Mouse (Mus musculus) right cerebral cortex, adult 18-20 months (tissue): Measurements from ENCODE around the gene Eif2b1.
"Not testable (repeated sequence)": the region's sequence is repeated elsewhere in the genome, so short reads cannot be mapped to it uniquely, and the experiment has no call there.

Experiments
- DNase-seq: peaks from one replicate; pipeline ENCODE4 v3.0.0; 2022; ENCODE audit warnings: mixed read lengths

Eif2b1 gene

GRCm38 (mm10) chr5:124578633-124579317 is at the start of gene Eif2b1, which contains the start of gene Gtf2h3:
Gene Eif2b1, minus strand, starts transcription at chr5:124579131.
Gene Gtf2h3, plus strand, starts transcription at chr5:124579140.
- DNase-seq, result peak; percentile 95

DNA sequence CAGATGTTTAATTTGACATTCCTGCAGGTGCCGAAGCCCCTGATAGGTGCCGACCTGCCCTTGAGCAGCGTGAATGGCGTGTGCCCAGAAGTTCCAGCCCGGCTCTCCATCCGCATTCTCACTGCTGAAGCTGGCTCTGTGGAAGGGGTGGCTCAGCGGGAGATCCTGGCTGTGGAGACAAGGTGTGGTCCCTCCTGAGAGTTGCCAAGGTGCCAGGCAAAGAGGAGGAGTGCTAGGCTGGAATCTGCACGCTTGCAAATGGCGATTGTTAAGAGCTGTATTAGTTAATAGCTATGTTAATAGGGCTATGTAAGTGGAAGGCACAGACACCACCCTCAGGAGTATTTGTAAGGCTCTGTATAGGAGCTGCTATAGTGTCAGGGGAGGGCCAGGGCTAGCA is 45.4 kb upstream of the Eif2b1 start:
- no peak for DNase-seq

GRCm38 (mm10) chr5:124622890-124623289 is 44.0 kb upstream of the Eif2b1 start:
- DNase-seq, result no peak

DNA sequence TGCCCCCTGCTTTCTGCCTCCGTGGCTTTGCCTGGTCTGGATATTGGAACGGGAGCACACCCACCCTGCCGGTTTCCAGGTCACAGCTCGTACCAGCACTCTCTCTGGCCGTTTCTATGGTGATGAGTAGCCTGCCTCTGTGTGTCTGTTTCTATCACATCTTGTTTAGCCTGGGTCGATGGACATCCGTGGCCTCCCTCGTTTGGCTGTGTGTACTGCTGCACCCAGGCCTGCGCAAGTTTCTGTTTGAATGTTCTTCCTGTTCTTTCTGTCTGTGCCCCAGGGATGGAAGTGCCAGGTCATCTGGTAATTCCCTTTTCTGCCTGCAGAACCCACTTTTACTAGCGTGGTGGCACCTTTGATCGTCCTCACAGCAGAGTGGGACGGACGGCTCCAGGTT is 42.4 kb upstream of the Eif2b1 start:
- peak; percentile 11 for DNase-seq

DNA sequence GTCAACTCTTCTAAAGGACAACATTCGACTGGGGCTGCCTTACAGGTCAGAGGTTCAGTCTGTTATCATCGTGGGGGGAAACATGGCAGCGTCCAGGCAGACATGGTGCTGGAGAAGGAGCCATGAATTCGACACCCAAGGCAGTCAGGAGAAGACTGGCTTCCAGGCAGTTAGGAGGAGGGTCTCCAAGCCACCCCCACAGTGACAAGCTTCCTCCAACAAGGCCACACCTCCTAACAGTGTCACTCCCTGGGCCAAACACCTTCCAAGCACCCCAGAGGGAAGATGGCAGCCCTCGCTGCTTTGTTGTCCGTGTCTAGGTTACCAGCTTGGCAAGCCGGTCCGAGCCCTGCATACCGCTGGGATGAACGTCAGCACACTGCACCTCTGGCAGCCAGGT is 39.8 kb upstream of the Eif2b1 start:
- DNase-seq, result no peak

- no peak for DNase-seq
Measured at GRCm38 (mm10) chr5:124614709-124615108, 35.8 kb upstream of the Eif2b1 start.

DNA sequence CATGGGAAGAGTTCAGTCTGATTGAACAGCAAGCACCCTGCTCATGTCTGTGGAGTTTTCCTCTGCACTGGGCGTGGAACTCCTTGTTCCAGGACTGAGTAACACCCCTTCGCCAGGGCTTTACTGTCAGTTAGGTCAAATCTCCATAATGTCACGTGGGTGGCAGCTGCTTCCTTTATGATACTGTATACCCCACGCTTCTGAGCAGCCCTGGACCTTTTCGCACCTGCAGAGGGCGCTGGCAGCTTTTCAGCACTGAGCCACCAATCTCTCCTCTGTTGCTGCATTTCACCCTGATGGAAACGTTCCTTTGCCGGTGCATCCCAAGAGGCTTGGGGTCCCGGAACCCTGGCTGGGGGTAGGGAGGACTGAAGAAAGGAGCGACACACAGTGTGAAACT is 32.0 kb upstream of the Eif2b1 start:
- no peak for DNase-seq

- DNase-seq, result no peak
Measured at GRCm38 (mm10) chr5:124605041-124605622, 26.2 kb upstream of the Eif2b1 start.

GRCm38 (mm10) chr5:124604296-124604695 is 25.4 kb upstream of the Eif2b1 start:
- DNase-seq, result no peak

DNA sequence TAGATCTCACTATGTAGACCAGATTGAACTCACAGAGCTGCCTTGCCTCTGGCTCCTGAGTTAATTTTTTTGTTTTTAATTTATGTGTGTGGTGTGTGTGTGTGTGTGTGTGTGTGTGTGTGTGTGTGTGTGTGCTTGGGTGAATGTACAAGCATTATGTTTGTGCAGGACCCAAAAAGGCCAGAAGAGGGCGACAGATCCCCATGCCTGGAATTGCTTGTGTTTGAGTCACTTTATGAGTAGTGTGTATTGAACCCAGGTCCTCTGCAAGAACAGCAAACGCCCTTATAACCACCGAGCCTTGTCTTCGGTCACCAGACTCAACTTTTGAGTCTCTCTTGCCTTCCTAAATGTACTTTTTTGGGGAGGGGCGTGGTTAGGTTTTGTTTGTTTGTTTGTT is 23.4 kb upstream of the Eif2b1 start:
- DNase-seq, result no peak

DNA sequence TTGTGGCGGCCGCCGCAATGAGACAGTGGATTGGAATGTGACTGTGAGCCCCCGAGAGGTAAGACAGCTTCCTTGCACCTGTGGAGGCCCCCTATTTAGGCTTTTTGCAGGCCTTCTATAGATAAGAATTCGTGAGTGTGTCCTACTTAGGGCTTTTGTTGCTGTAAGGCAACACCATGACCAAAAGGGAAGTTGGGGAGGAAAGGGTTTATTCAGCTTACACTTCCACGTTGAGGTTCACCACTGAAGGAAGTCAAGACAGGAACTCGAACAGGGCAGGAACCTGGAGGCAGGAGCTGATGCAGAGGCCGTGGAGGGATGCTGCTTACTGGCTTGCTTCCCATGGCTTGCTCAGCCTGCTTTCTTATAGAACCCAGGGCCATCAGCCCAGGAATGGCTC is 20.8 kb upstream of the Eif2b1 start:
- not testable (repeated sequence) for DNase-seq

DNA sequence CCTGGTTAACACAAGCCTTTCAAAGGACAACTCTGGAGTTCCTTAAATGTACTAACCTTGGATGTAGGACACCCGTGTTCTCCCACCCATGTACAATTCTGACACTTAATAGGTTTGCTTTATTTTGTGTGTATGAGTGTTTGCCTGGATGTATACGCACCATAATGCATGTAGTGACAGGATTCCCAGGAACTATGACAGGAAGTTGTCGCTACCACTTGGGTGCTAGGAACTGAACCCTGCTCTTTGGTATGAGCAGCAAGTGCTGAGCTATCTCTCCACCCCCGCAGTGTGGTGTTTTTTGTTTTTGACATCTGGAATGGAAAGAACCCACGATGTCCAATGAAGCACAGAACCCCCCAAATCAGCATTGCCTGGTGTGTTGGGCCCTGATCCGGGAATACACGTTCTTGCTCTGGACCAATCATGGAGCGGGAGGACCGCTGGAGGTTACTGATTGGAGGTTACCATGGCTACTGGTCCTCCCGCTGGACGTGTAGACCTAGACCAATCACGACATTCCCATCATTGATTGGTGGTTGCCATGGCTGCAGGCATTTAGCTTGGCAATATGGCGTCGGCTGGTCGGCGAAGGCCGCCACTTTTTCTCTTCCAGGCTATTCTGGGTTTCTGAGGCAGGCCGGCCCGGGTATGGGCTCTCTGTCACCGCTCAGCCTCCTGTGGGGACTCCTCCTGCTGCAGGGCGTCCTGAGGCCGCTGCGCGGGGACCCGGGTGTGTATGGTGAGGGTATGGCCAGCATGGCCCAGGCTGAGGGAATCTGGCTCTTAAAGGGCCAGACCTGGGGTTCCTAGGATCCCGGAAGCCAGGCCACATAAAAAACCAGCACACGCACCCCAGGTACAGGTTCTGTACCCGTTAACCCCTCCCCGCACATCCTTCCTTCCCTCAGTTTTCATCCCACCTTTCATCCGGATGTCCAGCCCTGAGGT is 19.6 kb upstream of the Eif2b1 start:
- peak; percentile 97 for DNase-seq

DNA sequence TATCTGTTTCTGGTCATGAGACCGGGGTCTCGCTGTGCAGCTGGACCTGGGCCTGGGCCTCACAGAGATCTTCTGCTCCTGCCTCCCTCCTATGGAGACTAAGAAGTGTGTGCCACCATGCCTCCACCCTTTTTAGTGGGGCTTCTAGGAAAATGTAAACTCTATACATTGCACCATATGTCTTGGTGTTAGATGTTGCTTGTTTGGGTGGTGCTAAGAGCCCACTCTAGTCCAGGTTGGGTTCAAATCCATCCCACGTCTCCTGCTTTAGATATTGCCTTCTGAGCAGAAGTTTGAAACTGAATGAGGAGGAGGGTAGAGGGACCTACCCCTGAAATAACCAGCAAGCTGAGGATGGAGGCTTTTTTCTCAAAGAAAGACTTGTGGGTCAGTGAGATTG is 13.8 kb upstream of the Eif2b1 start:
- DNase-seq, result peak; percentile 13

- DNase-seq, result no peak
Measured at GRCm38 (mm10) chr5:124582515-124582914, 3.6 kb upstream of the Eif2b1 start.

- no peak for DNase-seq
Measured at GRCm38 (mm10) chr5:124575467-124575866, 3.5 kb downstream of the Eif2b1 start.

DNA sequence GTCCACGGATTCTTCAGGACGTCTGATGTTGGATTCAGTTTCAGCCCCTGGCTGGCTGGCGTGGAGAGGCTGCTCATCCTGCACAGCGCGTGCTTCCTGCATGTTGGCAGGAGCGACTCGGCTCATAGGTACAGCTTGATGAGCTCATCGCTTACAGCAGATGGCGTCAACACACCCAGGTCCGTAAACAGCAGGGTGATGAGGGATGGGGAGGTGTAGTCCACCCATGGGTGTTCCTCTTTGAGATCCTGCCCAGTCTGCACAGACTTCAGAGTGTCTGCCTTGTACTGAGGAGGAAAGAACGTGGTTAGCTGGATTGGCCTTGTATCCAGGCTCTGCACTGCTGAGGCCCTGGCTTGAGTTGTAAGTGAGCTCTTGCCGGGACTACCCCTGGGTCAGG is 7.9 kb downstream of the Eif2b1 start:
- DNase-seq, result peak; percentile 75

DNA sequence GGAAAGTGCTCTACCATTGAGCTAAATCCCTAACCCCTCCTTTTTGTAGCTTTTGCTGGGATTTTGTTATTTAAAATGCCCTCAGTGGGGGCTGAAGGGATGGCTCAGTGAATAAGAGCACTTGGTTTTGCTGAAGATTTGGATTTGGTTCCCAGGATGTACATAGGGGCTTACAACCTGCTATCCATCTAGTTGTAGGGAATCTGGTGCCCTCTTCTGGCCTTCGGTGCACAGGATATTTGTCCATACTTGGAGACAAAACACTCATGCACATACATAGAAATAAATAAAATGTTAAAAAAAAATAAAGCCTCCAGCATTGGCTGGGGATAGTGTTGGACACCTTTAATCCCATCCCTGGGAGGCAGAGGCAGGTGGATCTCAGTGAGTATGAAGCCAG is 23.8 kb downstream of the Eif2b1 start:
- DNase-seq, result no peak

GRCm38 (mm10) chr5:124553607-124554006 is 25.3 kb downstream of the Eif2b1 start:
- no peak for DNase-seq

GRCm38 (mm10) chr5:124552558-124553307 is 26.2 kb downstream of the Eif2b1 start, which contains the start of gene Ddx55:
Gene Ddx55, plus strand, starts transcription at chr5:124552864.
- peak; percentile 92 for DNase-seq

DNA sequence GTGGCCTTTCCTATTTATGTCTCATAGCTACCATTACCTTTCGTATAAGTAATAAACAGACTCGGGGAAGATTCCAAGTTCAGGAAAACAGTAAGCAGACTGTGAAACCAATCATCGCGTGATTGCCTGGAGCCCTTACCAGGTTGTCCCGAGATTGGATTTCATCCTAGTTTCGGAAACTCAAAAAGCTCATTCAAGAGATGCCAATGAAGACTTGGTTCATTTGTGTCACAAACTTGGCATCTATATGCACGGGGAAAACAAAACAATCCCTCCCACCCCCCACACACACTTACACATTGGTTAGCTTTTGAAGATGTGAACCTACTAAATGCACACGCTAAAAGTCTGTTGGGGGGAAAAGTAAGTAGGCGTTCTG is 26.8 kb downstream of the Eif2b1 start:
- no peak for DNase-seq

- not testable (repeated sequence) for DNase-seq
Measured at GRCm38 (mm10) chr5:124551349-124552093, 27.4 kb downstream of the Eif2b1 start.

DNA sequence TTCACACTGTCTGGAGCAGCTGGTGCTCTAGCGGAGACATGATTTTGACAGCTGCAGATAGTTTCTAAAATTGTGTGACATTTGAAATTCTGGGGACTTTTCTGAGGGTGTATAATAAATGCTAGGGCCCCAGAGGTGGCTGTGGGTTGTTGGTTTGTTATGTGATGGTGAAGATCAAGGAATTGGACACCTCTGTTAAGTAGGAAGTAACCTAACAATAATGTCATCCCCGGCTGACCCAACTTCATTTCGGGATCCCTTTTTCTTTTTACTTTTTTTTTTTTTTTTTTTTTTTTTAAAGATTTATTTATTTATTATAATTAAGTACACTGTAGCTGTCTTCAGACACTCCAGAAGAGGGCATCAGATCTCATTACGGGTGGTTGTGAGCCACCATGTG is 28.2 kb downstream of the Eif2b1 start:
- not testable (repeated sequence) for DNase-seq
